Mouse (Mus musculus): ENCODE data around the gene Arl6ip1. TPM values are rescaled to one million over a fixed set of nuclear protein-coding genes. Genes with fewer than 3 reads are reported as not detected.

Arl6ip1 gene
- total RNA-seq, 2 experiments from 2014 or later = 82.2 to 103 TPM

Other genes starting within 250 kb of the Arl6ip1 start
- 430 and 606 TPM in 2 replicates for gene Rps15a, start 13.5 kb downstream of the Arl6ip1 start, total RNA-seq (2015; ENCODE audit: low replicate concordance)
- gene Rps15a, start 13.5 kb downstream of the Arl6ip1 start, total RNA-seq (2017; ENCODE audit: low replicate concordance) = 197 and 317 TPM in 2 replicates
- gene Smg1, start 114.0 kb upstream of the Arl6ip1 start, total RNA-seq (2015; ENCODE audit: low replicate concordance) = 11.1 and 26.3 TPM in 2 replicates
- gene Smg1, start 114.0 kb upstream of the Arl6ip1 start, total RNA-seq (2017; ENCODE audit: low replicate concordance) = 14.5 and 16.7 TPM in 2 replicates

Data from erythroblast, adult 5-6 weeks (primary cell).